Mouse (Mus musculus): Measurements from ENCODE around the gene Mbnl1. TPM values are rescaled to one million over a fixed set of nuclear protein-coding genes. Genes with fewer than 3 reads are reported as not detected.

Gene Mbnl1
- total and polyA plus RNA-seq, 3 experiments = 174 to 332 (median 249) TPM

- in situ Hi-C loops (cut with MboI; ENCODE audit: low pct_ligation_motif_present, low pct_unique_long_range_greater_than_20kb, low sequenced_read_pairs) = no loop called here
- no peak for DNase-seq (ENCODE audit: extremely low read depth)
Measured at GRCm38 (mm10) chr3:60645531-60645930, 172.9 kb downstream of the Mbnl1 start.

GRCm38 (mm10) chr3:60648293-60648692 is 175.7 kb downstream of the Mbnl1 start:
- Histone ChIP-seq H3K27ac (ENCODE audit: insufficient read depth, low read depth) (no peak overlapping the region), H3K9ac (ENCODE audit: insufficient read depth, low read depth) (no peak overlapping the region), H3K9me3 (replicated peaks; ENCODE audit: low read length) (no peaks in the 10 kb centered on the region), H3K4me3 (replicated peaks in 1 of 3; ENCODE audit: low read depth in 2 of 3, low read length in 2 of 3, poor library complexity in 1 of 3) (no peak overlapping the region), H3K79me2 (replicated peaks; ENCODE audit: control insufficient read depth, extremely low read depth, insufficient read depth, poor library complexity, severe bottlenecking) (no peaks in the 10 kb centered on the region), H3K36me3 (replicated peaks in 1 of 2; ENCODE audit: control insufficient read depth in 1 of 2, insufficient read depth in 1 of 2, low read length in 1 of 2) (no peaks in the 10 kb centered on the region), H3K4me1 (ENCODE audit: control insufficient read depth in 1 of 2, insufficient read depth in 2 of 2) (no peaks in the 10 kb centered on the region), H3K4me2 (ENCODE audit: insufficient read depth, low read depth, poor library complexity, severe bottlenecking) (no peak overlapping the region), H3K27me3 (replicated peaks) (no peaks in the 10 kb centered on the region)
- in situ Hi-C loops (cut with MboI; ENCODE audit: low pct_ligation_motif_present, low pct_unique_long_range_greater_than_20kb, low sequenced_read_pairs) (no loop called here), dilution Hi-C loops (cut with MboI; ENCODE audit: extremely low pct_ligation_motif_present, extremely low pct_unique_long_range_greater_than_20kb, low sequenced_read_pairs) (no loop called here)
- no peak for DNase-seq (ENCODE audit: extremely low read depth)
- TF ChIP-seq JUN (IDR thresholded peaks at IDR 0.05; ENCODE audit: insufficient read depth, low read depth, low read length) (no peak), MAFK (IDR thresholded peaks at IDR 0.05; ENCODE audit: insufficient replicate concordance, low read length) (no peak), RAD21 (IDR thresholded peaks at IDR 0.05; ENCODE audit: low read depth, low read length) (no peak), MYC (IDR thresholded peaks at IDR 0.05; ENCODE audit: low read depth, low read length) (no peak), CTCF (conservative IDR thresholded peaks at IDR 0.05 in 1 of 2, IDR thresholded peaks at IDR 0.05 in 1 of 2; ENCODE audit: low read depth in 2 of 2, low read length in 2 of 2) (no peak)

More at GRCm38 (mm10) chr3:60645531-60645930, 172.9 kb downstream of the Mbnl1 start:
- dilution Hi-C loops (cut with MboI; ENCODE audit: extremely low pct_ligation_motif_present, extremely low pct_unique_long_range_greater_than_20kb, low sequenced_read_pairs) = no loop called here
- Histone ChIP-seq H3K4me2 (ENCODE audit: insufficient read depth, low read depth, poor library complexity, severe bottlenecking) (no peak overlapping the region), H3K4me3 (replicated peaks in 1 of 3; ENCODE audit: low read depth in 2 of 3, low read length in 2 of 3, poor library complexity in 1 of 3) (no peak overlapping the region), H3K4me1 (ENCODE audit: control insufficient read depth in 1 of 2, insufficient read depth in 2 of 2) (no peaks in the 10 kb centered on the region), H3K27me3 (replicated peaks) (no peaks in the 10 kb centered on the region), H3K9ac (ENCODE audit: insufficient read depth, low read depth) (no peak overlapping the region), H3K9me3 (replicated peaks; ENCODE audit: low read length) (no peaks in the 10 kb centered on the region), H3K27ac (ENCODE audit: insufficient read depth, low read depth) (no peak overlapping the region), H3K79me2 (replicated peaks; ENCODE audit: control insufficient read depth, extremely low read depth, insufficient read depth, poor library complexity, severe bottlenecking) (no peaks in the 10 kb centered on the region), H3K36me3 (replicated peaks in 1 of 2; ENCODE audit: control insufficient read depth in 1 of 2, insufficient read depth in 1 of 2, low read length in 1 of 2) (no peaks in the 10 kb centered on the region)
- TF ChIP-seq ZC3H11A (IDR thresholded peaks at IDR 0.05; ENCODE audit: low read depth, low read length) (no peak), HCFC1 (IDR thresholded peaks at IDR 0.05; ENCODE audit: low read depth, low read length) (no peak), ZNF384 (IDR thresholded peaks at IDR 0.05; ENCODE audit: low read depth, low read length) (no peak), EP300 (IDR thresholded peaks at IDR 0.05; ENCODE audit: low read length) (no peak), NELFE (IDR thresholded peaks at IDR 0.05; ENCODE audit: low read depth, low read length) (no peak), TCF12 (IDR thresholded peaks at IDR 0.05; ENCODE audit: low read depth, low read length) (no peak), UBTF (IDR thresholded peaks at IDR 0.05; ENCODE audit: low read depth, low read length) (no peak), USF2 (conservative IDR thresholded peaks at IDR 0.05; ENCODE audit: low read depth, low read length) (no peak), MYC (IDR thresholded peaks at IDR 0.05; ENCODE audit: low read depth, low read length) (no peak), RAD21 (IDR thresholded peaks at IDR 0.05; ENCODE audit: low read depth, low read length) (no peak), ZKSCAN1 (IDR thresholded peaks at IDR 0.05; ENCODE audit: borderline replicate concordance, low read depth, low read length) (no peak), CTCF (conservative IDR thresholded peaks at IDR 0.05 in 1 of 2, IDR thresholded peaks at IDR 0.05 in 1 of 2; ENCODE audit: low read depth in 2 of 2, low read length in 2 of 2) (no peak), POLR2AphosphoS2 (IDR thresholded peaks at IDR 0.05; ENCODE audit: low read depth, low read length) (no peak), RCOR1 (conservative IDR thresholded peaks at IDR 0.05; ENCODE audit: low read depth, low read length) (no peak), IRF4 (IDR thresholded peaks at IDR 0.05; ENCODE audit: low read depth, low read length) (no peak), GABPA (IDR thresholded peaks at IDR 0.05; ENCODE audit: insufficient replicate concordance, low read depth, low read length) (no peak), ZMIZ1 (IDR thresholded peaks at IDR 0.05; ENCODE audit: low read depth, low read length) (no peak), NRF1 (IDR thresholded peaks at IDR 0.05; ENCODE audit: low read depth, low read length) (no peak)

All from CH12.LX (cell line).